Mouse (Mus musculus) inflammation-experienced regulatory T-cells, adult 6 months (primary cell): ENCODE results near the gene Clcf1. TPM values are rescaled to one million over a fixed set of nuclear protein-coding genes. Genes with fewer than 3 reads are reported as not detected.
A peak's percentile ranks its signal among the peaks of the same experiment; 100 is the strongest.

ENCODE experiments used
- ATAC-seq: one replicate; pipeline ENCODE4 v1.8.0; 2017
- polyA plus RNA-seq, 3 experiments: library from polyadenylated mRNA; unstranded; fragments of 100-300 nt; shearing (Covaris generic); gene quantifications; one replicate each; pipeline ENCODE4 v1.2.1; 2017

The Clcf1 gene
- polyA plus RNA-seq, result 10 to 100 TPM; 13.4 to 51.6 (median 33.9) TPM

- peak; percentile 73 for ATAC-seq
Observed at GRCm38 (mm10) chr19:4214071-4214770, at the start of gene Clcf1, which contains the start of gene AC109138.7. TSS of gene Clcf1 (plus strand) at chr19:4214238. TSS of gene AC109138.7 (plus strand) at chr19:4214357.

GRCm38 (mm10) chr19:4164721-4165120 is 49.3 kb upstream of the Clcf1 start:
- ATAC-seq, result no peak

- ATAC-seq, result no peak
Observed at GRCm38 (mm10) chr19:4166678-4167476, 47.2 kb upstream of the Clcf1 start.

GRCm38 (mm10) chr19:4169378-4169784 is 44.7 kb upstream of the Clcf1 start:
- ATAC-seq, result peak; percentile 96

- peak; percentile 16 for ATAC-seq
Observed at GRCm38 (mm10) chr19:4169810-4170209, 44.2 kb upstream of the Clcf1 start.

GRCm38 (mm10) chr19:4170723-4171392 is 43.2 kb upstream of the Clcf1 start:
- no peak for ATAC-seq

- no peak for ATAC-seq
Observed at GRCm38 (mm10) chr19:4171393-4172290, 42.4 kb upstream of the Clcf1 start.

GRCm38 (mm10) chr19:4172925-4173324 is 41.1 kb upstream of the Clcf1 start:
- no peak for ATAC-seq

- ATAC-seq, result no peak
Observed at GRCm38 (mm10) chr19:4175368-4175947, 38.6 kb upstream of the Clcf1 start, which contains the start of gene Carns1. TSS of gene Carns1 (minus strand) at chr19:4175479.

GRCm38 (mm10) chr19:4180411-4180810 is 33.6 kb upstream of the Clcf1 start:
- no peak for ATAC-seq

GRCm38 (mm10) chr19:4181892-4182291 is 32.1 kb upstream of the Clcf1 start:
- ATAC-seq, result peak; percentile 19

GRCm38 (mm10) chr19:4183689-4184088 is 30.3 kb upstream of the Clcf1 start:
- no peak for ATAC-seq

- peak; percentile 77 for ATAC-seq
Observed at GRCm38 (mm10) chr19:4184976-4185975, 28.8 kb upstream of the Clcf1 start.

- ATAC-seq, result no peak
Observed at GRCm38 (mm10) chr19:4187303-4187702, 26.7 kb upstream of the Clcf1 start.

GRCm38 (mm10) chr19:4189051-4189620 is 24.9 kb upstream of the Clcf1 start:
- no peak for ATAC-seq

GRCm38 (mm10) chr19:4190831-4191334 is 23.2 kb upstream of the Clcf1 start, which contains the start of gene Tbc1d10c:
TSS of gene Tbc1d10c (minus strand) at chr19:4191284.
- peak; percentile 71 for ATAC-seq

- ATAC-seq, result peak; percentile 85
Observed at GRCm38 (mm10) chr19:4191528-4192250, 22.3 kb upstream of the Clcf1 start, which contains the start of gene Ppp1ca. TSS of gene Ppp1ca (plus strand) at chr19:4192065.

- no peak for ATAC-seq
Observed at GRCm38 (mm10) chr19:4192251-4192985, 21.6 kb upstream of the Clcf1 start.
